Mouse (Mus musculus) frontal cortex, adult (tissue): ENCODE measurements at regions not wholly inside any gene's neighbourhood (a gene's known extent, or its start where the extent isn't known, plus 50 kb on each side); places are given as distances from the start of the nearest gene placed in this dataset.
A peak's percentile ranks its signal among the peaks of the same experiment; 100 is the strongest.

Source experiments
- ATAC-seq: cut with Nextera tagmentation; 2 replicates; pipeline ENCODE4 v1.9.2; 2017; ENCODE audit warnings: mild to moderate bottlenecking, moderate library complexity, mixed read lengths; ENCODE audit not compliant: low TSS enrichment

DNA sequence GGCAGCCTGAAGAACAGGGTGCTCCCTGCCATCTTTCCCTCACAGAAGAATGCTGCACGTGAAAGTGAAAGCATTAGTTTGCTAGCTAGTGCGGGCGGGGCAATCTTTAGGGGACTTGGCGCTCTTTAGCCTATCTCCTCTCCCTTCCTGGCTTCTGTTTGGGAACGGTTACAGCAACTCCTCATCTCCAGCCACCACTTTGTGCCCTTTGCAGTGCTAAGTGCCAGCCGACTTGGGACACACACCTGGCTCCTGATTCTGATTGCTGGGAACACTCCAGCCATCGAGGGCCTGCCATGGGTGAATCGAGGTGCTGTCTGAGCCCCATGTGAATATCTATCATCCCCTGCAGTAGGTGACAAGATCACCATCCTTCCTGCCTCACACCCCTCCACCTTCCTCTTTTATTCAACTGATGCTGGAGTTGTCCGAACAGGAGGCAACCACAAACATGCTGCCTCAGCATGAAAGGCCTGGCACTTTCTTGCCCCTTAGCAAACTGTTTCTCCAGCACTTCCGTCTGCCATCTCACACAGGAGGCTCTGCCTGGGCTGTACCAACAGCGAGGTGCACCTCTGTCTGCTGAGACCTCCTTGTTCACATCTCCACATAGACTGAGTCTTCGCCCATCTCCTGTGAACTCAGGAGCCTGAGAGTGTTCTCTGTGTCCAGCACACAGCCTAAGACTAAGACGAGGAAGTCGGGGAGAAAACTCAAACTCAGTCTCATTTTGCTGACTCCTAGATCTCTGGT, 66.2 kb upstream of the Glrp1 start:
- ATAC-seq: no peak

DNA sequence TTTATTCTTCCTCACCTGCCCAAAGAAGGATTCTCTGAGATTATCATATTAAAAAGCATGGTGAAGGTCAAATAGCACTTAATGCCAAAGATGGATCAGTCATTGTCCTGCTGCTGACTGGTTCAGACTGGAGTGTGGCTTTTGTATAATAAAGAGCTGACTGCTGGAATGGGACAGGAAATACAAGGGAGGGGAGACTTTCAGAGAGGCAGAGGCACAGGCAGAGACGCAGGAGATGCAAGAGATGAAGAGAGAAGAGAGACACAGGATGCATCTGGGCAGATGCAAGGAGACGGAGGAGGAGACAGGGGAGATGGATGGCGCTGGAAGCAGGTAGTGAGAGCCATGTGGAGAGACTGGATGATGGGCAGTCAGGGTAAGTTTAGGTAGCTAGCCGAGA, 65.4 kb upstream of the Glrp1 start:
- no peak for ATAC-seq

- no peak for ATAC-seq
Observed at GRCm38 (mm10) chr1:88572161-88572560, 62.3 kb upstream of the Glrp1 start.

DNA sequence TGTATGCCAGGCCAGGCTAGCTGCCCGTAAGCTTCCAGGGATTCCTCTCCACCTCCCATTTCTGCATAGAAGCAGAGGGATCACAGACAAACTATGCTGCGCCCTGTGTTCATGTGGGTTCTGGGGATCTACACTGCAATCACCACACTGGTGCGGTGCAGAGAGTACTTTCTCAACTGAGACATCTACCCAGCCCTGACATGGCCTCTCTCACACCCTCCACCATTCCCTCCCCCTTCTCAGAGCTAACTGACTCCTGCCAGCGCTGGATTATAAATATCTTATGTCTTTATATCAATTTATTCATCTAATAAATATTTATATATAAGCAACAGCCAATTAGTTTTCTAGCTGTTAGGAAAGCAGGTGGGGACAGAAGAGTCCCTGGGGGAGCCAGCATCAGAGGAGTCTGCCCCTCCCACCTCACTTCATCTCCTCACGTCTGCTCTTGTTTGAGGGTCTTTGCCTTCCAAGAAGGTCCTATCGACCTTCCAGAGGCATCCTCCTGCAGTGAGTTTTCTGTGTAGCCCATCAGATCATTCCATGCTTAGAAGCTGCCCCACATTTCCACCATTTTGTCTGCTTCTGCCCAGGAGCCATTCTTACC, 58.7 kb upstream of the Glrp1 start:
- ATAC-seq: no peak

GRCm38 (mm10) chr1:88567198-88567597, 57.3 kb upstream of the Glrp1 start:
- no peak for ATAC-seq

DNA sequence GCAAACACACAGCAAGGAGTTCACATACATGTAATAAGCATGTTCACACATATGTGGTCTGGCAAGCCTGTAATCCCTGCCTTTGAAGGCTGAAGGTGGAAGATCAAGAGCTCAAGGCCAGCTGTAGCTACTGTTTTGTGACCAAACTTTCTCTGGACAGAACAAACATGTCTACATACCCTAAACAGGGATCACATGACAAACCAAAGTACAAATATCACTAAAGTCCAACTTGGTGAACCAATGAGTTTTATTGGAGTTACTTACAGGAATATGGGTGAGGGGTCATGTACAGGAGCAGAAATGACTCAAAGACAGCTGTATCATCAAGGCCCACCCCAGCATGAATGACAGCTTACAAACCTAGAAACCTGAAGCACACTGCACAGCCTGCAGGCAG, 56.6 kb upstream of the Glrp1 start:
- no peak for ATAC-seq

- ATAC-seq: no peak
Observed at GRCm38 (mm10) chr1:88564825-88565224, 55.0 kb upstream of the Glrp1 start.

DNA sequence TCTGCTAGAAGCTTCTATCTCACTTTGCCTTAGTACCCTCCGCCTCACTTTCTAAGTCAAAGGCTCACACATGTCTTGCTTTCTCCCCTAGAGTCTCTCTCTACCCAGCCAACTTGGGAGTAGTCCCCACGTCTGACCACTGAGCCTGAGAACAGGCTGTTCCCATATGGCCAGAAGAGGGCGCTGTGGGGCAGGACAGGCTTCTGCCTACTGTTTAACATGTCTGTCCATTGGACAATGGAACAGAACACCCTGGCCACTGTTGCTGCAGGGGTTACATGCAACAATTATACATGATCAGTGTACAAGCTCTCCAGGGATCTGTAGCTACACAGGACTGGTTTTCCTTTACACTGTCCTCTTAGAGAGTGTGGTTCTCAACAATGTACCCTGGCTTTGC, 52.5 kb upstream of the Glrp1 start:
- ATAC-seq: peak; percentile 72; the same call in 1 of the 2 replicates

DNA sequence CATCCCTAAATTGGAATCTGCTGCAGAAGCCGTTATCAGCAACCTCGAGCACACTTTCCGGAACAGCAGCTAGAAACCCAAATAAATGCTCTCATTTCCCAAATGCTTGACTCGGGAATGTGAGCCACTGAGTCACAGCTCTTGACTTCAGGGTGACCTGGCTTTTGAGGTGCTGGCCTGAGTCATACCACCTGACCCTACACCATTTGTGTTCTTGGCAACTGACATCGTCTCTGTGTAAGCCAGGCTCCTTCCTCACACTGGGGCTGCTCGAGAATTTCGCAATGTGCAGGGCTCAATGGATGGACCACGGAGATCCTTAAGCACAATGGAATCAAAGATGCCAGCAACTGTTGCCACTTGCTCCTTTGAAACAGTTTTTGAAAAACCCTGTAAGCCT, 50.9 kb upstream of the Glrp1 start:
- ATAC-seq: no peak
